28 mouse cellular contexts compared by ENCODE assay signal in the genomic region with DNA sequence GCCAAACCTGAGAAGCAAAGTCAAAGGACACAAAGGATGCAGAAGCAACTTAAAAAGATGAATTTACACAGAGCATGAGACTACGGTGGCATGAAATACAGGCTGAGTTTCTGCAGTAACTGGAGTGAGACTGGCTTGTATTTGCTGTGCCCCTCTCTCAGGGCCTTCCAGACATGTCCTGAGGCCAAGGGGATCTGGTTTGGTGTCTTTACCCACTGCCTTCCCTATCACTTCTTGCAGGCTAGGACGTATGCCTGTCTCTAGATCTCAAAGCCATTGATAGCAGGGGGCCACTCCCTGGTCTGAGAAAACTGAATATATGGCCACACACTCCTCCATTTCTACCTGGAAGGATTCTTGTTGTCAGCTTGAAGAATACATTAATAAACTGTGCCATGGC. TPM values are rescaled to one million over a fixed set of nuclear protein-coding genes. Genes with fewer than 3 reads are reported as not detected.
DNase-seq lines count a peak whose midpoint lies in the region; ATAC-seq lines count a peak whose summit lies in the region.
"Had no signal": no experiment of that assay in that cellular context is flagged by ENCODE, and none has a peak within 500 bp of the region (broad histone marks: within the 10 kb centered on the region; RNA-seq: fewer than 3 reads in every experiment).

No protein-coding gene starts in this region.

- no peaks in the 10 kb centered on the region for H3K27me3 ChIP-seq in heart, embryonic 10.5 days (ENCODE audit: insufficient read depth, poor library complexity, severe bottlenecking)
- H3K27me3 ChIP-seq in midbrain, embryonic 11.5 days (ENCODE audit: control insufficient read depth, insufficient read depth, low read length): no peaks in the 10 kb centered on the region
- H3K27me3 ChIP-seq in midbrain, embryonic 14.5 days (ENCODE audit: control insufficient read depth, insufficient read depth, low read length): no peaks in the 10 kb centered on the region
- no peaks in the 10 kb centered on the region for H3K27me3 ChIP-seq in liver, embryonic 15.5 days
- H3K27me3 ChIP-seq: heart, embryonic 12.5 days; hindbrain, embryonic 15.5 days; limb, embryonic 15.5 days; neural tube, embryonic 12.5 days had no signal

- H3K4me1 ChIP-seq in heart, embryonic 10.5 days: peaks cover 38% of the 10 kb centered on the region
- H3K4me1 ChIP-seq in midbrain, embryonic 11.5 days (ENCODE audit: control insufficient read depth, insufficient read depth, low read length): no peaks in the 10 kb centered on the region
- H3K4me1 ChIP-seq in midbrain, embryonic 14.5 days (ENCODE audit: control insufficient read depth, insufficient read depth, low read length): no peaks in the 10 kb centered on the region
- H3K4me1 ChIP-seq in liver, embryonic 15.5 days (replicated peaks): peaks cover 82% of the 10 kb centered on the region
- H3K4me1 ChIP-seq: hindbrain, embryonic 15.5 days; neural tube, embryonic 12.5 days had no signal

- H3K9ac ChIP-seq in midbrain, embryonic 11.5 days (ENCODE audit: low read length): no peak overlapping the region
- no peak overlapping the region for H3K9ac ChIP-seq in midbrain, embryonic 14.5 days (replicated peaks; ENCODE audit: low read length)
- H3K9ac ChIP-seq in liver, embryonic 15.5 days: peak overlapping the region; percentile 41
- H3K9ac ChIP-seq: forebrain, postnatal 0 days; heart, embryonic 12.5 days; hindbrain, embryonic 15.5 days; limb, embryonic 15.5 days; neural tube, embryonic 12.5 days had no signal

- DNase-seq in heart, embryonic 10.5 days (ENCODE audit: low spot score): no peak
- no peak for DNase-seq in heart, adult 9 months (ENCODE audit: low spot score in 2 of 2)
- peak; percentile 56 for DNase-seq in midbrain, embryonic 11.5 days (ENCODE audit: low spot score, missing footprints)
- DNase-seq in midbrain, embryonic 14.5 days: no peak
- no peak for DNase-seq in adrenal gland, adult 2 months
- no peak for DNase-seq in urinary bladder, adult 18-20 months (ENCODE audit: low spot score in 2 of 2)
- DNase-seq in adrenal gland, adult 18-20 months (ENCODE audit: low spot score in 2 of 2): no peak
- DNase-seq: cerebellum, adult 8-10 months; forebrain, postnatal 0 days; heart, postnatal 4 days; kidney, adult 18-20 months; kidney, postnatal 14 days; right cerebral cortex, postnatal 4 days had no signal

- no peak for ATAC-seq in midbrain, embryonic 11.5 days (ENCODE audit: low FRiP score)
- no peak for ATAC-seq in midbrain, embryonic 14.5 days (ENCODE audit: low FRiP score, low TSS enrichment)
- peak; percentile 33 for ATAC-seq in liver, embryonic 15.5 days (ENCODE audit: insufficient read depth)
- ATAC-seq: forebrain, postnatal 0 days had no signal

- no peaks in the 10 kb centered on the region for H3K36me3 ChIP-seq in heart, embryonic 10.5 days
- H3K36me3 ChIP-seq in midbrain, embryonic 11.5 days (ENCODE audit: control insufficient read depth, insufficient read depth, low read length): no peaks in the 10 kb centered on the region
- H3K36me3 ChIP-seq in midbrain, embryonic 14.5 days (ENCODE audit: control insufficient read depth, insufficient read depth, low read length): no peaks in the 10 kb centered on the region
- H3K36me3 ChIP-seq in liver, embryonic 15.5 days (replicated peaks): peaks cover 17% of the 10 kb centered on the region
- H3K36me3 ChIP-seq: heart, embryonic 12.5 days; hindbrain, embryonic 15.5 days; limb, embryonic 15.5 days; neural tube, embryonic 12.5 days had no signal

- H3K27ac ChIP-seq in heart, embryonic 10.5 days: peak overlapping the region; percentile 88
- no peak overlapping the region for H3K27ac ChIP-seq in midbrain, embryonic 11.5 days (ENCODE audit: low read depth, low read length)
- H3K27ac ChIP-seq in midbrain, embryonic 14.5 days (replicated peaks; ENCODE audit: low read depth, low read length): no peak overlapping the region
- peak overlapping the region; percentile 99 for H3K27ac ChIP-seq in liver, embryonic 15.5 days (replicated peaks)
- H3K27ac ChIP-seq: hindbrain, embryonic 15.5 days; limb, embryonic 15.5 days; neural tube, embryonic 12.5 days had no signal

- 56% methylated on average over 2 of the region's 2 CpGs for WGBS in heart, embryonic 10.5 days
- WGBS in midbrain, embryonic 11.5 days: 80% methylated on average over 2 of the region's 2 CpGs
- 86% methylated on average over 2 of the region's 2 CpGs for WGBS in midbrain, embryonic 14.5 days
- 27% methylated on average over 2 of the region's 2 CpGs for WGBS in liver, embryonic 15.5 days (ENCODE audit: insufficient replicate concordance)

- no peak overlapping the region for H3K4me2 ChIP-seq in midbrain, embryonic 11.5 days
- H3K4me2 ChIP-seq in midbrain, embryonic 14.5 days (ENCODE audit: low read length): no peak overlapping the region
- peak overlapping the region; percentile 43 for H3K4me2 ChIP-seq in liver, embryonic 15.5 days
- H3K4me2 ChIP-seq: heart, embryonic 12.5 days; hindbrain, embryonic 15.5 days; limb, embryonic 15.5 days; neural tube, embryonic 12.5 days had no signal

- H3K9me3 ChIP-seq in heart, embryonic 10.5 days: no peaks in the 10 kb centered on the region
- no peaks in the 10 kb centered on the region for H3K9me3 ChIP-seq in midbrain, embryonic 11.5 days (ENCODE audit: control insufficient read depth, low read length)
- H3K9me3 ChIP-seq in midbrain, embryonic 14.5 days (ENCODE audit: control insufficient read depth, low read length): no peaks in the 10 kb centered on the region
- no peaks in the 10 kb centered on the region for H3K9me3 ChIP-seq in liver, embryonic 15.5 days (replicated peaks)
- H3K9me3 ChIP-seq: heart, embryonic 12.5 days; hindbrain, embryonic 15.5 days; limb, embryonic 15.5 days; neural tube, embryonic 12.5 days had no signal

- H3K4me3 ChIP-seq in heart, embryonic 10.5 days: no peak overlapping the region
- no peak overlapping the region for H3K4me3 ChIP-seq in midbrain, embryonic 11.5 days (ENCODE audit: low read depth, low read length)
- H3K4me3 ChIP-seq in midbrain, embryonic 14.5 days (replicated peaks; ENCODE audit: low read depth, low read length): no peak overlapping the region
- H3K4me3 ChIP-seq in liver, embryonic 15.5 days (replicated peaks): peak overlapping the region; percentile 6
- H3K4me3 ChIP-seq: heart, embryonic 12.5 days; hindbrain, embryonic 15.5 days; limb, embryonic 15.5 days; neural tube, embryonic 12.5 days had no signal

RNA-seq across cellular contexts. Expression of gene AA986860, which starts 12.4 kb away (rescaled TPM):
- polyA plus RNA-seq in heart, embryonic 10.5 days (2016; fragmentation: Nextera tagmentation; extraction: Ambion mirVana): 0.67 and 1.1 TPM in 2 replicates
- polyA plus RNA-seq in midbrain, embryonic 11.5 days (2014; fragmentation: Nextera tagmentation; extraction: Ambion mirVana): 0.29 and 0.37 TPM in 2 replicates
- polyA plus RNA-seq in midbrain, embryonic 14.5 days (2014; fragmentation: Nextera tagmentation; extraction: Ambion mirVana): 0.18 and 0.28 TPM in 2 replicates
- 7.4 and 7.8 TPM in 2 replicates for polyA plus RNA-seq in liver, embryonic 15.5 days (2015; fragmentation: Nextera tagmentation; extraction: Ambion mirVana)
- total RNA-seq in adrenal gland, adult 2 months (2021): 1 to 10 TPM; 3.1 to 6.8 TPM
- polyA plus RNA-seq in adrenal gland, adult 2 months (2012; rRNA removed): 1.8 and 3.7 TPM in 2 replicates
- total RNA-seq in adrenal gland, adult 18-20 months (2021): 1 to 10 TPM; 2.4 to 7.7 TPM

RNA-seq across cellular contexts. Expression of gene Pfkfb2, which starts 15.2 kb away (rescaled TPM):
- polyA plus RNA-seq in heart, embryonic 10.5 days (2016; fragmentation: Nextera tagmentation; extraction: Ambion mirVana): 5.0 and 7.4 TPM in 2 replicates
- polyA plus RNA-seq in midbrain, embryonic 11.5 days (2014; fragmentation: Nextera tagmentation; extraction: Ambion mirVana): 6.3 and 9.5 TPM in 2 replicates
- 21.9 and 24.8 TPM in 2 replicates for polyA plus RNA-seq in midbrain, embryonic 14.5 days (2014; fragmentation: Nextera tagmentation; extraction: Ambion mirVana)
- 5.2 and 5.9 TPM in 2 replicates for polyA plus RNA-seq in liver, embryonic 15.5 days (2015; fragmentation: Nextera tagmentation; extraction: Ambion mirVana)
- total RNA-seq in adrenal gland, adult 2 months (2021): 10 to 100 TPM; 26.1 to 35.5 TPM
- 5.8 and 5.9 TPM in 2 replicates for polyA plus RNA-seq in adrenal gland, adult 2 months (2012; rRNA removed)
- 10 to 100 TPM; 22.8 to 46.9 TPM for total RNA-seq in adrenal gland, adult 18-20 months (2021)

RNA-seq across cellular contexts. Expression of gene Yod1, which starts 27.1 kb away (rescaled TPM):
- polyA plus RNA-seq in heart, embryonic 10.5 days (2016; fragmentation: Nextera tagmentation; extraction: Ambion mirVana): 8.6 and 10.1 TPM in 2 replicates
- 11.7 and 13.6 TPM in 2 replicates for polyA plus RNA-seq in midbrain, embryonic 11.5 days (2014; fragmentation: Nextera tagmentation; extraction: Ambion mirVana)
- polyA plus RNA-seq in midbrain, embryonic 14.5 days (2014; fragmentation: Nextera tagmentation; extraction: Ambion mirVana): 14.7 and 15.4 TPM in 2 replicates
- polyA plus RNA-seq in liver, embryonic 15.5 days (2015; fragmentation: Nextera tagmentation; extraction: Ambion mirVana): 42.2 and 42.3 TPM in 2 replicates
- 10 to 100 TPM in 1 of 2 experiments, 1 to 10 TPM in 1; 9.5 to 10.6 TPM for total RNA-seq in adrenal gland, adult 2 months (2021)
- 1.9 and 2.1 TPM in 2 replicates for polyA plus RNA-seq in adrenal gland, adult 2 months (2012; rRNA removed)
- total RNA-seq in adrenal gland, adult 18-20 months (2021): 10 to 100 TPM in 1 of 2 experiments, 1 to 10 TPM in 1; 9.9 to 10.5 TPM

RNA-seq across cellular contexts. Expression of gene Gm29427, which starts 28.6 kb away (rescaled TPM):
- not detected in 2 replicates for polyA plus RNA-seq in heart, embryonic 10.5 days (2016; fragmentation: Nextera tagmentation; extraction: Ambion mirVana)
- polyA plus RNA-seq in midbrain, embryonic 11.5 days (2014; fragmentation: Nextera tagmentation; extraction: Ambion mirVana): not detected in 2 replicates
- polyA plus RNA-seq in midbrain, embryonic 14.5 days (2014; fragmentation: Nextera tagmentation; extraction: Ambion mirVana): not detected in 2 replicates
- polyA plus RNA-seq in liver, embryonic 15.5 days (2015; fragmentation: Nextera tagmentation; extraction: Ambion mirVana): not detected in 2 replicates
- not detected for total RNA-seq in adrenal gland, adult 2 months (2021)
- not detected in 2 replicates for polyA plus RNA-seq in adrenal gland, adult 2 months (2012; rRNA removed)
- total RNA-seq in adrenal gland, adult 18-20 months (2021): under 1 TPM in 1 of 2 experiments, not detected in 1; 0.38 TPM
- total RNA-seq: common myeloid progenitor, adult 5-6 weeks; gastrocnemius, postnatal 4 days; heart, postnatal 4 days; left cerebral cortex, adult 18-20 months; left cerebral cortex, postnatal 36 days; megakaryocyte, adult 5-6 weeks; monocyte, adult 5-6 weeks had no signal
- polyA plus RNA-seq: CD4-positive, CD25-positive, alpha-beta regulatory T cell, adult 4 months; embryonic facial prominence, embryonic 11.5 days; forebrain, postnatal 0 days; heart, embryonic 12.5 days; hindbrain, embryonic 15.5 days; limb, embryonic 15.5 days; neural tube, embryonic 12.5 days had no signal

RNA-seq across cellular contexts. Expression of gene Fcamr, which starts 56.5 kb away (rescaled TPM):
- polyA plus RNA-seq in heart, embryonic 10.5 days (2016; fragmentation: Nextera tagmentation; extraction: Ambion mirVana): 0.18 TPM in 1 of 2 replicates, not detected in the other
- polyA plus RNA-seq in midbrain, embryonic 11.5 days (2014; fragmentation: Nextera tagmentation; extraction: Ambion mirVana): not detected in 2 replicates
- not detected in 2 replicates for polyA plus RNA-seq in midbrain, embryonic 14.5 days (2014; fragmentation: Nextera tagmentation; extraction: Ambion mirVana)
- not detected in 2 replicates for polyA plus RNA-seq in liver, embryonic 15.5 days (2015; fragmentation: Nextera tagmentation; extraction: Ambion mirVana)
- total RNA-seq in adrenal gland, adult 2 months (2021): under 1 TPM in 1 of 2 experiments, not detected in 1; 0.17 TPM
- not detected in 2 replicates for polyA plus RNA-seq in adrenal gland, adult 2 months (2012; rRNA removed)
- under 1 TPM in 1 of 2 experiments, not detected in 1; 0.16 TPM for total RNA-seq in adrenal gland, adult 18-20 months (2021)
- total RNA-seq: adrenal gland, postnatal 4 days; common myeloid progenitor, adult 5-6 weeks; gastrocnemius, postnatal 4 days; layer of hippocampus, adult 8-10 months; left cerebral cortex, adult 18-20 months; left cerebral cortex, postnatal 36 days; megakaryocyte, adult 5-6 weeks; monocyte, adult 5-6 weeks had no signal
- polyA plus RNA-seq: embryonic facial prominence, embryonic 11.5 days; forebrain, postnatal 0 days; hindbrain, embryonic 15.5 days; neural tube, embryonic 12.5 days had no signal

Comparison
In these comparisons a context has a peak if more than half of its experiments do, and no peak if none do; other contexts are left out.
1. H3K27ac ChIP-seq: peak in heart, embryonic 10.5 days (single experiment) and liver, embryonic 15.5 days (single experiment); none in midbrain, embryonic 11.5 days (single experiment) and midbrain, embryonic 14.5 days (single experiment).